Mouse (Mus musculus) MEL (cell line): ENCODE measurements around the gene Slc9b2.

Source experiments
- CTCF ChIP-seq, 3 experiments: IDR thresholded peaks in 2 of 3; conservative IDR thresholded peaks in 1 of 3; 2 replicates each; pipeline ENCODE4 v1.5.1; 2011 to 2012; ENCODE audit warnings: low read length in 3 of 3, low read depth in 2 of 3, mild to moderate bottlenecking in 2 of 3, improper control_type of control experiment in 1 of 3, inconsistent platforms in 1 of 3, mixed read lengths in 1 of 3, moderate library complexity in 1 of 3; ENCODE audit not compliant: control insufficient read depth in 1 of 3, insufficient read depth in 1 of 3, poor library complexity in 1 of 3, severe bottlenecking in 1 of 3
- MXI1 ChIP-seq: IDR thresholded peaks from 2 replicates; pipeline ENCODE4 v1.6.1; 2011; ENCODE audit warnings: mild to moderate bottlenecking, low read depth, low read length, improper control_type of control experiment
- POLR2A ChIP-seq, 2 experiments: IDR thresholded peaks; 2 replicates each; pipeline ENCODE4 v1.6.1; 2011 to 2012; ENCODE audit warnings: low read length in 2 of 2, mild to moderate bottlenecking in 2 of 2, control low read depth in 1 of 2, improper control_type of control experiment in 1 of 2, low read depth in 1 of 2, moderate library complexity in 1 of 2; ENCODE audit not compliant: control insufficient read depth in 1 of 2, insufficient read depth in 1 of 2, poor library complexity in 1 of 2
- SIN3A ChIP-seq: IDR thresholded peaks from 2 replicates; pipeline ENCODE4 v1.6.1; 2012; ENCODE audit warnings: low read length, improper control_type of control experiment, inconsistent platforms
- UBTF ChIP-seq: IDR thresholded peaks from 2 replicates; pipeline ENCODE4 v1.6.1; 2012; ENCODE audit warnings: low read depth, mild to moderate bottlenecking, inconsistent platforms, low read length, improper control_type of control experiment, moderate library complexity, borderline replicate concordance; ENCODE audit not compliant: insufficient read depth

- TF ChIP-seq SIN3A, result no peak
- no peak for TF ChIP-seq CTCF (IDR thresholded peaks at IDR 0.05 in 2 of 3, conservative IDR thresholded peaks at IDR 0.05 in 1 of 3; ENCODE audit: control insufficient read depth in 1 of 3, insufficient read depth in 1 of 3, low read depth in 2 of 3, low read length in 3 of 3, poor library complexity in 1 of 3, severe bottlenecking in 1 of 3)
- no peak for TF ChIP-seq UBTF
- TF ChIP-seq POLR2A (IDR thresholded peaks at IDR 0.05; ENCODE audit: control insufficient read depth in 1 of 2, insufficient read depth in 1 of 2, low read depth in 1 of 2, low read length in 2 of 2, poor library complexity in 1 of 2), result no peak
- no peak for TF ChIP-seq MXI1
Observed at GRCm38 (mm10) chr3:135375836-135376235, 68.3 kb downstream of the Slc9b2 start.
